Mouse (Mus musculus) liver, postnatal 0 days (tissue): Measurements from ENCODE around the gene Ccdc9b. TPM values are rescaled to one million over a fixed set of nuclear protein-coding genes. Genes with fewer than 3 reads are reported as not detected.
A peak's percentile ranks its signal among the peaks of the same experiment; 100 is the strongest.

ENCODE experiments used
- ATAC-seq: fragments of 200-750 bp; cut with Nextera tagmentation; 2 replicates; pipeline ENCODE4 v1.8.0; 2017; ENCODE audit warnings: mild to moderate bottlenecking, moderate library complexity
- DNase-seq: peaks from one replicate; pipeline ENCODE4 v3.0.0-alpha.2; 2016
- H3K27ac ChIP-seq: fragments of 300-500 bp; sonication (generic); 2 replicates; pipeline ENCODE4 v1.5.1; 2014; ENCODE audit warnings: antibody characterized with exemption, moderate library complexity, mild to moderate bottlenecking, low read depth
- H3K27me3 ChIP-seq: fragments of 300-500 bp; sonication (generic); 2 replicates; pipeline ENCODE4 v1.6.1; 2014; ENCODE audit warnings: low read length, control low read depth, mixed read lengths; ENCODE audit not compliant: insufficient read depth
- H3K36me3 ChIP-seq: fragments of 300-500 bp; sonication (generic); replicated peaks from 2 replicates; pipeline ENCODE4 v1.6.1; 2014; ENCODE audit warnings: mild to moderate bottlenecking, control low read depth, low read length, moderate library complexity, mixed read lengths; ENCODE audit not compliant: insufficient read depth
- H3K4me1 ChIP-seq: fragments of 300-500 bp; sonication (generic); 2 replicates; pipeline ENCODE4 v1.6.1; 2014; ENCODE audit warnings: antibody characterized with exemption, mild to moderate bottlenecking, control low read depth; ENCODE audit not compliant: insufficient read depth
- H3K4me2 ChIP-seq: fragments of 300-500 bp; sonication (generic); 2 replicates; pipeline ENCODE4 v1.6.1; 2014; ENCODE audit warnings: low read depth, mild to moderate bottlenecking, low read length, moderate library complexity, mixed read lengths
- H3K4me3 ChIP-seq: fragments of 300-500 bp; sonication (generic); 2 replicates; pipeline ENCODE4 v1.5.1; 2014; ENCODE audit warnings: low read depth, low read length
- H3K9ac ChIP-seq: fragments of 300-500 bp; sonication (generic); replicated peaks from 2 replicates; pipeline ENCODE4 v1.6.1; 2014; ENCODE audit warnings: mild to moderate bottlenecking, moderate library complexity
- H3K9me3 ChIP-seq: fragments of 300-500 bp; sonication (generic); 2 replicates; pipeline ENCODE4 v1.6.1; 2016; ENCODE audit warnings: mild to moderate bottlenecking, control low read depth, low read length, mixed read lengths
- CTCF ChIP-seq: sonication (generic); IDR thresholded peaks from 2 replicates; pipeline ENCODE4 v1.5.1; 2016; ENCODE audit warnings: antibody characterized with exemption, low read depth
- EP300 ChIP-seq: IDR thresholded peaks from 2 replicates; pipeline ENCODE4 v1.6.1; 2016; ENCODE audit warnings: antibody characterized with exemption, low read depth, mild to moderate bottlenecking
- WGBS: fragments of 180-500 bp; shearing (Covaris S2); extraction: QIAGEN DNeasy Blood & Tissue Kit; methylation state at CpG from one replicate; pipeline ENCODE4 v1.1.7; 2014; ENCODE audit not compliant: insufficient replicate concordance; 5-methylcytosine and 5-hydroxymethylcytosine counted together
- polyA plus RNA-seq: library from polyadenylated mRNA; unstranded; fragments of >200 nt; fragmentation: Nextera tagmentation; extraction: Ambion mirVana; gene quantifications from 2 replicates; pipeline ENCODE4 v1.2.1, GENCODE M21; 2015

Ccdc9b gene
- polyA plus RNA-seq, 1 experiment from 2014 or later: 0.52 TPM

DNA sequence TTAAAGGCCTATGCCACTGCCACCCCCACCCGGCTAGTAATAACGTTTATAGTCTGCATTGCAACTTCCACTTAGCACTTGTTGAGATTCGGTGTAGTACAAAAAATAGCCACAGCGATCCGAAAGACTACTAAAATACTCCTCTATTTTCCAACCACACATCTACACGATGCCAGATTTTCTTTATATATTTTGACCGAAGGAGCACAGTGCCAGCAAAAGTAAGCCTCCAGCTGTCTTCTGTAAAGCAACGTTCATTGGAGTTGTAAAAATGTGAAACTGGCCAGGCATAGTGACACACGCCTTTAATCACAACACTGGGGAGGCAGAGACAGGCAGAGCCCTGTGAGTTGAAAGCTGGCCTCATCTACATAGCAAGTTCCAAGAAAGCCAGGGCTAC is 21.3 kb downstream of the Ccdc9b start:
- no peak for TF ChIP-seq CTCF
- TF ChIP-seq EP300: no peak
- Histone ChIP-seq H3K27me3 (peaks cover 6% of the 10 kb centered on the region), H3K4me2 (no peak overlapping the region), H3K4me3 (no peak overlapping the region), H3K4me1 (peaks cover 10% of the 10 kb centered on the region), H3K9me3 (no peaks in the 10 kb centered on the region), H3K36me3 (no peaks in the 10 kb centered on the region), H3K9ac (no peak overlapping the region), H3K27ac (no peak overlapping the region)
- DNase-seq: no peak
- ATAC-seq: no peak
- 65% methylated on average over 9 of the region's 9 CpGs for WGBS

DNA sequence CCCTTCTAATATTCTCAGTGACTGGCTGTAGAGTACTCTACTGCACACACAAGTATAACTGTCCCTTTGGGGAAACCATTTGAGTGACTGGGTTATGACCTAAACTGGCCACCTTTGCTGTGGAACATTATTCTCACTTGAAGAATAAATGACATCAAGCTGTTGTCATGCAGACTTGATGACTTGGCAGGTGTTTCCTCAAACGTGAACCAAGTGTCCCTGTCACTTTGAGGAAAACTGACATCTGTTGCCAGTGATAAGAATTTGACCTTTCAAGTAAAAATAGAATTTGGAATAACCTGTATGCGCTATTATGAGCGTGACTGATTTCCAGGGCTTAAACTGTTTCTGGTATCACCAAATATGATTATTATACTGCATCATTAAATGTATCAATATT is 22.1 kb downstream of the Ccdc9b start:
- H3K9me3 ChIP-seq: no peaks in the 10 kb centered on the region
- TF ChIP-seq CTCF (no peak), EP300 (no peak)

DNA sequence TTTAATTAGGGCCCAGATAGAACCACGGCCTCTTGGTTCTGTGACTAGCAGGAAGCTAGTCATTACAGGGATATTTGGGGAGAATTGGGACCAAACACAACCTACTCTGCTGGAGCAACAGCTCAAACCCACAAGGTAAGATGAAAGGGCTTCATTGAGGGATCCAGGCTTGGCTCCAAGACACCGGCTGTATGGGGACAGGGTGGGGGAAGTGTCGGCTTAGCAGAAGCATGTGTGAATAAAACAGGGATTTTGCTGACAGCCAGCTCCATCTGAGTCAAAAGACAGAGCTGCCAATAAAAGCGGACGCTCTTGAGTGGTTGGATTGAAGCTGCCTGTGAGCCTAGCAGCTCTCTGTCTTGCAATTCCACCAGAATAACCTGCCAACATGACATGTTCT is 29.1 kb downstream of the Ccdc9b start:
- Histone ChIP-seq H3K36me3 (no peaks in the 10 kb centered on the region), H3K9ac (no peak overlapping the region), H3K27ac (no peak overlapping the region), H3K4me2 (no peak overlapping the region), H3K27me3 (peaks cover 4% of the 10 kb centered on the region; the same call in 1 of the 2 replicates), H3K4me1 (peaks cover 16% of the 10 kb centered on the region), H3K4me3 (no peak overlapping the region), H3K9me3 (no peaks in the 10 kb centered on the region)
- no peak for DNase-seq
- ATAC-seq: no peak
- TF ChIP-seq EP300 (no peak), CTCF (no peak)
- 78% methylated on average over 5 of the region's 5 CpGs for WGBS

More for the DNA sequence above, 22.1 kb downstream of the Ccdc9b start:
- H3K4me3 ChIP-seq: no peak overlapping the region
- H3K4me1 ChIP-seq: peaks cover 8% of the 10 kb centered on the region
- DNase-seq (no peak), ATAC-seq (no peak)
- H3K27me3 ChIP-seq: peaks cover 6% of the 10 kb centered on the region
- no peak overlapping the region for H3K9ac ChIP-seq
- no peaks in the 10 kb centered on the region for H3K36me3 ChIP-seq
- 39% methylated on average over 3 of the region's 3 CpGs for WGBS
- no peak overlapping the region for H3K27ac ChIP-seq
- no peak overlapping the region for H3K4me2 ChIP-seq

DNA sequence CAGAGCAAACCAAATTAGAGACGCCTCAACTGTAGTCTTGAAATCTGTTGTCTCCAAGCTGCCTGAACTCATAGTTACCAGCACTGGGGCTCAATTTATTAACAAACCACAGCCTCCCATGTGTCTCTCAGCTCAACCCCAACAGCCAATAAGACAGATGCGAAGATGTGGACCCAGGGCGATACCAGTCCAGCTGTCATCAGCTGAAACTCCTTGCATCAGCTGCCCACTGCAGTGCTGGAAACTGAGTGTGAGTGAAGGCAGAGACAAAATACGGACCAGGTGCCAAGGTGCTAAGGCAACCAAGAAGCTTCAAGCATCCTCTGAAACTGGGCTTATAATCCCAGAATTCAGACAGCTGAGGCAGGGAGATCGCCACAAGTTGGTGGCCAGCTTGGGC is 30.5 kb downstream of the Ccdc9b start:
- no peak overlapping the region for H3K27ac ChIP-seq
- peaks cover 23% of the 10 kb centered on the region for H3K4me1 ChIP-seq
- ATAC-seq (no peak), DNase-seq (no peak)
- TF ChIP-seq CTCF (no peak), EP300 (no peak)
- no peaks in the 10 kb centered on the region for H3K36me3 ChIP-seq
- H3K9me3 ChIP-seq: no peaks in the 10 kb centered on the region
- H3K4me2 ChIP-seq: no peak overlapping the region
- H3K27me3 ChIP-seq: peaks cover 4% of the 10 kb centered on the region; the same call in 1 of the 2 replicates
- H3K9ac ChIP-seq: no peak overlapping the region
- WGBS: 71% methylated on average over 5 of the region's 5 CpGs
- H3K4me3 ChIP-seq: no peak overlapping the region

DNA sequence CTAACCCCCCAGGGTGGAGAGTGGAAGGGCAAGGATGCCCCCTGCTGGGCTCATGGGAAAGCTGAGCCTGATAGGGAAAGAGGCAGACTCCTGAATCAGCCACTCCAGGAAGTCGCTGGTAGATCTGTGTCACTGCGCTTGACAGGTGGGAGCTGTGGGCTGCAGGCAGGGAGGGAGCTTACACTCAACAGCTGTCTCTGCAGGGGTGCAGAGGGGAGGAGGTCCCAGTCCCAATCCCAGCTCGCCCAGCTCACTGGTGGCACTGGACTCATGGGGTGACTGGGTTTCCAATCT is 31.9 kb downstream of the Ccdc9b start:
- DNase-seq (peak; percentile 74), ATAC-seq (no peak)

DNA sequence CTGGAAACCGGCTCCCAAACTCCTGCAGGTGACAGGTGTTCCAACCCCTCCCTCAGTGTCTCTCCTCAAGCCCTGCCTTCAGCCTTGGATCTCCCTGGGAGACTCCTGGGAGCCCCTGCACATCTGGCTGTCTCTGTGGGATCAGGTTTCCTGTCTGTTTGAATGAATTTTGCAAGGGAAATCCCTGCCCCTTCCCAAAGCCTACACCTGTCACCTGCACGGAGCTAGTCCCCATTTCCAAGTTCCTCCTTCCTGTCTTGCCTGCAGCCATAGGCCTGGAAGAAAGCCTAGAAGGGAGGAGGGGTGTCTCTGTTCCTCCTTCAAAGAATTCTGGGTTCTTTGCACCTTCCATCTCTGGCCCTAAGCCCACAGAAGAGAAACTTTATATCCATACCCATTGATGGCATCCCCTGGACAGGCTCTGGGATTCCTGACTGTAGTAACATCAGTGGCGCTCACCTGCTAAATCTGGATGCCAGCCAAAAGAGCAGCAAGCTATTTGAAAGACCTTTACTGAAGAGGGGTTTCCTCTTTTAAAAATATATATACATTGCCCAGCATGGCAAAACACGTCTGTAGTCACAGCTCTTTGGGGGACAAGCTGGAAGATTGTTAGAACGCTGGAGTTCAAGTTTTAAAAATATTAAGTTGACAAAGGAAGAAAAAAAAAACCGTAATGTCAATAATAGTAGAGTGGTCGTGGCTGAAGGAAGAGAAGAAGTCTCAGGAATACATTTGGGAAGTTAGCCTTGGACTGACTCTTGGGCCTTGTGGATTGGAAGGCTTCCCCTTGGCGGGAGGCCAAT is 32.4 kb downstream of the Ccdc9b start:
- no peak for TF ChIP-seq CTCF
- TF ChIP-seq EP300: no peak
- H3K4me3 ChIP-seq: no peak overlapping the region
- 28% methylated on average over 8 of the region's 8 CpGs for WGBS
- ATAC-seq (no peak), DNase-seq (no peak)
- no peaks in the 10 kb centered on the region for H3K36me3 ChIP-seq
- H3K9me3 ChIP-seq: no peaks in the 10 kb centered on the region
- H3K4me1 ChIP-seq: peaks cover 34% of the 10 kb centered on the region
- H3K27me3 ChIP-seq: peaks cover 4% of the 10 kb centered on the region; the same call in 1 of the 2 replicates
- H3K27ac ChIP-seq: no peak overlapping the region
- H3K4me2 ChIP-seq: no peak overlapping the region
- no peak overlapping the region for H3K9ac ChIP-seq

More for the DNA sequence above, 31.9 kb downstream of the Ccdc9b start:
- Histone ChIP-seq H3K9ac (no peak overlapping the region), H3K9me3 (no peaks in the 10 kb centered on the region), H3K27ac (no peak overlapping the region), H3K36me3 (no peaks in the 10 kb centered on the region), H3K4me1 (peaks cover 34% of the 10 kb centered on the region), H3K27me3 (peaks cover 4% of the 10 kb centered on the region; the same call in 1 of the 2 replicates), H3K4me3 (no peak overlapping the region), H3K4me2 (no peak overlapping the region)
- TF ChIP-seq CTCF: peak; percentile 85
- TF ChIP-seq EP300: no peak
- WGBS: 4% methylated on average over 3 of the region's 3 CpGs
